Mouse (Mus musculus) hindbrain, postnatal 0 days (tissue): Measurements from ENCODE around the gene Edil3. TPM values are rescaled to one million over a fixed set of nuclear protein-coding genes. Genes with fewer than 3 reads are reported as not detected.

ENCODE experiments used
- ATAC-seq: fragments of 200-750 bp; cut with Nextera tagmentation; 2 replicates; pipeline ENCODE4 v1.8.0; 2017; ENCODE audit warnings: mild to moderate bottlenecking, moderate TSS enrichment, moderate library complexity
- DNase-seq: peaks from one replicate; pipeline ENCODE4 v3.0.0-alpha.2; 2015; ENCODE audit warnings: low spot score
- H3K27ac ChIP-seq: fragments of 300-500 bp; sonication (generic); 2 replicates; pipeline ENCODE4 v1.5.1; 2014; ENCODE audit warnings: mild to moderate bottlenecking
- H3K27me3 ChIP-seq: fragments of 300-500 bp; sonication (generic); 2 replicates; pipeline ENCODE4 v1.6.1; 2014; ENCODE audit warnings: low read length, mixed read lengths; ENCODE audit not compliant: insufficient read depth
- H3K36me3 ChIP-seq: fragments of 300-500 bp; sonication (generic); 2 replicates; pipeline ENCODE4 v1.6.1; 2014; ENCODE audit warnings: low read length, mixed read lengths; ENCODE audit not compliant: insufficient read depth
- H3K4me1 ChIP-seq: fragments of 300-500 bp; sonication (generic); 2 replicates; pipeline ENCODE4 v1.6.1; 2014; ENCODE audit warnings: antibody characterized with exemption, low read length, mixed read lengths; ENCODE audit not compliant: insufficient read depth
- H3K4me2 ChIP-seq: fragments of 300-500 bp; sonication (generic); 2 replicates; pipeline ENCODE4 v1.6.1; 2014; ENCODE audit warnings: low read depth, mild to moderate bottlenecking, low read length, moderate library complexity, mixed read lengths
- H3K4me3 ChIP-seq: fragments of 300-500 bp; sonication (generic); 2 replicates; pipeline ENCODE4 v1.5.1; 2014; ENCODE audit warnings: low read length
- H3K9ac ChIP-seq: fragments of 300-500 bp; sonication (generic); replicated peaks from 2 replicates; pipeline ENCODE4 v1.6.1; 2014; ENCODE audit warnings: mild to moderate bottlenecking, low read length, moderate library complexity, mixed read lengths
- H3K9me3 ChIP-seq: fragments of 300-500 bp; sonication (generic); 2 replicates; pipeline ENCODE4 v1.6.1; 2016; ENCODE audit warnings: low read length, mixed read lengths
- CTCF ChIP-seq: IDR thresholded peaks from 2 replicates; pipeline ENCODE4 v1.5.1; 2016; ENCODE audit warnings: antibody characterized with exemption, control low read depth, low read depth
- WGBS: fragments of 180-500 bp; shearing (Covaris S2); extraction: QIAGEN DNeasy Blood & Tissue Kit; methylation state at CpG from one replicate; pipeline ENCODE4 v1.1.7; 2014; 5-methylcytosine and 5-hydroxymethylcytosine counted together
- polyA plus RNA-seq: library from polyadenylated mRNA; unstranded; fragments of >200 nt; fragmentation: Nextera tagmentation; extraction: Ambion mirVana; gene quantifications from 2 replicates; pipeline ENCODE4 v1.2.1, GENCODE M21; 2015
- total RNA-seq: library from RNA; depleted of rRNA; stranded (reverse); fragments of >200 nt; gene quantifications from 2 replicates; pipeline ENCODE4 v1.2.3, GENCODE M21; 2014; rRNA removed

Edil3 gene
- 90.0 and 90.5 TPM in 2 replicates for total RNA-seq
- polyA plus RNA-seq: 48.7 and 51.4 TPM in 2 replicates

- peak; percentile 82 for ATAC-seq
- H3K27me3 ChIP-seq: no peaks in the 10 kb centered on the region
- H3K4me2 ChIP-seq: peak within 1 kb of the TSS; percentile 92
- H3K4me3 ChIP-seq: peak within 1 kb of the TSS; percentile 81
- H3K9ac ChIP-seq: peak within 1 kb of the TSS; percentile 77
- H3K9me3 ChIP-seq: no peaks in the 10 kb centered on the region
- no peaks in the 10 kb centered on the region for H3K4me1 ChIP-seq
- WGBS: 1% methylated on average over 59 of the region's 60 CpGs
- TF ChIP-seq CTCF: no peak
- peak; percentile 77 for DNase-seq
- no peaks in the 10 kb centered on the region for H3K36me3 ChIP-seq
- peak within 1 kb of the TSS; percentile 71; the same call in 1 of the 2 replicates for H3K27ac ChIP-seq
Observed at GRCm38 (mm10) chr13:88821440-88822331, at the start of gene Edil3. Gene Edil3 (plus strand): TSS chr13:88821472.

- 89% methylated on average over 1 of the region's 1 CpGs for WGBS
Observed at GRCm38 (mm10) chr13:88799186-88799585, 22.1 kb upstream of the Edil3 start.

GRCm38 (mm10) chr13:88801006-88801405, 20.3 kb upstream of the Edil3 start:
- no peaks in the 10 kb centered on the region for H3K9me3 ChIP-seq
- 83% methylated on average over 1 of the region's 1 CpGs for WGBS
- TF ChIP-seq CTCF: no peak
- no peak for DNase-seq
- ATAC-seq: no peak
- no peaks in the 10 kb centered on the region for H3K36me3 ChIP-seq
- H3K4me2 ChIP-seq: no peak overlapping the region
- H3K27me3 ChIP-seq: no peaks in the 10 kb centered on the region
- no peak overlapping the region for H3K27ac ChIP-seq
- no peaks in the 10 kb centered on the region for H3K4me1 ChIP-seq
- no peak overlapping the region for H3K9ac ChIP-seq
- H3K4me3 ChIP-seq: no peak overlapping the region

More at GRCm38 (mm10) chr13:88799186-88799585, 22.1 kb upstream of the Edil3 start:
- no peak for TF ChIP-seq CTCF
- no peak overlapping the region for H3K27ac ChIP-seq
- H3K27me3 ChIP-seq: no peaks in the 10 kb centered on the region
- ATAC-seq: no peak
- H3K9me3 ChIP-seq: no peaks in the 10 kb centered on the region
- H3K36me3 ChIP-seq: no peaks in the 10 kb centered on the region
- H3K4me3 ChIP-seq: no peak overlapping the region
- H3K4me1 ChIP-seq: no peaks in the 10 kb centered on the region
- DNase-seq: no peak
- no peak overlapping the region for H3K4me2 ChIP-seq
- no peak overlapping the region for H3K9ac ChIP-seq

GRCm38 (mm10) chr13:88805838-88806237, 15.4 kb upstream of the Edil3 start:
- no peak for DNase-seq
- 79% methylated on average over 1 of the region's 1 CpGs for WGBS
- H3K4me2 ChIP-seq: no peak overlapping the region
- H3K4me1 ChIP-seq: no peaks in the 10 kb centered on the region
- H3K27me3 ChIP-seq: no peaks in the 10 kb centered on the region
- H3K4me3 ChIP-seq: no peak overlapping the region
- no peak for TF ChIP-seq CTCF
- no peak overlapping the region for H3K9ac ChIP-seq
- ATAC-seq: no peak
- H3K9me3 ChIP-seq: no peaks in the 10 kb centered on the region
- H3K27ac ChIP-seq: no peak overlapping the region
- H3K36me3 ChIP-seq: no peaks in the 10 kb centered on the region

GRCm38 (mm10) chr13:88806269-88806668, 15.0 kb upstream of the Edil3 start:
- Histone ChIP-seq H3K27me3 (no peaks in the 10 kb centered on the region), H3K9me3 (no peaks in the 10 kb centered on the region), H3K4me3 (no peak overlapping the region), H3K9ac (no peak overlapping the region), H3K4me1 (no peaks in the 10 kb centered on the region), H3K27ac (no peak overlapping the region), H3K4me2 (no peak overlapping the region), H3K36me3 (no peaks in the 10 kb centered on the region)
- ATAC-seq (no peak), DNase-seq (no peak)
- no peak for TF ChIP-seq CTCF
- 92% methylated on average over 3 of the region's 3 CpGs for WGBS

GRCm38 (mm10) chr13:88810097-88810496, 11.2 kb upstream of the Edil3 start:
- ATAC-seq (no peak), DNase-seq (no peak)
- no peaks in the 10 kb centered on the region for H3K4me1 ChIP-seq
- H3K27ac ChIP-seq: no peak overlapping the region
- H3K9me3 ChIP-seq: no peaks in the 10 kb centered on the region
- no peak overlapping the region for H3K9ac ChIP-seq
- H3K4me3 ChIP-seq: no peak overlapping the region
- TF ChIP-seq CTCF: no peak
- 94% methylated on average over 1 of the region's 1 CpGs for WGBS
- no peaks in the 10 kb centered on the region for H3K36me3 ChIP-seq
- H3K4me2 ChIP-seq: no peak overlapping the region
- H3K27me3 ChIP-seq: no peaks in the 10 kb centered on the region
